Mouse (Mus musculus) kidney, embryonic 14.5 days (tissue): ENCODE measurements at regions not wholly inside any gene's neighbourhood (a gene's known extent, or its start where the extent isn't known, plus 50 kb on each side); places are given as distances from the start of the nearest gene placed in this dataset.

Source experiments
- ATAC-seq: fragments of 200-750 bp; cut with Nextera tagmentation; 2 replicates; pipeline ENCODE4 v1.8.0; 2017; ENCODE audit warnings: moderate number of reproducible peaks, mild to moderate bottlenecking, moderate TSS enrichment, moderate library complexity; ENCODE audit not compliant: low FRiP score, low TSS enrichment
- H3K27ac ChIP-seq: fragments of 300-500 bp; sonication (generic); 2 replicates; pipeline ENCODE4 v1.5.1; 2014; ENCODE audit warnings: low read depth, mild to moderate bottlenecking, low read length, moderate library complexity, mixed read lengths
- H3K27me3 ChIP-seq: fragments of 300-500 bp; sonication (generic); 2 replicates; pipeline ENCODE4 v1.6.1; 2014; ENCODE audit warnings: mild to moderate bottlenecking, low read length; ENCODE audit not compliant: control insufficient read depth, insufficient read depth
- H3K36me3 ChIP-seq: fragments of 300-500 bp; sonication (generic); 2 replicates; pipeline ENCODE4 v1.6.1; 2014; ENCODE audit warnings: low read length, mixed read lengths; ENCODE audit not compliant: control insufficient read depth, insufficient read depth
- H3K4me1 ChIP-seq: fragments of 300-500 bp; sonication (generic); 2 replicates; pipeline ENCODE4 v1.6.1; 2014; ENCODE audit warnings: low read length, mixed read lengths; ENCODE audit not compliant: control insufficient read depth, insufficient read depth
- H3K4me2 ChIP-seq: fragments of 300-500 bp; sonication (generic); replicated peaks from 2 replicates; pipeline ENCODE4 v1.6.1; 2014; ENCODE audit warnings: low read depth, mild to moderate bottlenecking, low read length
- H3K4me3 ChIP-seq: fragments of 300-500 bp; sonication (generic); 2 replicates; pipeline ENCODE4 v1.5.1; 2014; ENCODE audit warnings: mild to moderate bottlenecking, low read length
- H3K9ac ChIP-seq: fragments of 300-500 bp; sonication (generic); 2 replicates; pipeline ENCODE4 v1.6.1; 2014; ENCODE audit warnings: low read depth, mild to moderate bottlenecking, low read length, moderate library complexity
- H3K9me3 ChIP-seq: fragments of 300-500 bp; sonication (generic); 2 replicates; pipeline ENCODE4 v1.6.1; 2016; ENCODE audit warnings: low read length; ENCODE audit not compliant: control insufficient read depth
- WGBS: fragments of 180-500 bp; shearing (Covaris S2); extraction: QIAGEN DNeasy Blood & Tissue Kit; methylation state at CpG from one replicate; pipeline ENCODE4 v1.1.7; 2014; 5-methylcytosine and 5-hydroxymethylcytosine counted together

- 86% methylated on average over 3 of the region's 3 CpGs for WGBS
- no peaks in the 10 kb centered on the region for H3K36me3 ChIP-seq
- H3K9ac ChIP-seq, result no peak overlapping the region
- H3K4me1 ChIP-seq, result no peaks in the 10 kb centered on the region
- no peak overlapping the region for H3K4me2 ChIP-seq
- no peak overlapping the region for H3K4me3 ChIP-seq
- H3K27me3 ChIP-seq, result no peaks in the 10 kb centered on the region
- no peak for ATAC-seq
- no peak overlapping the region for H3K27ac ChIP-seq
- H3K9me3 ChIP-seq, result no peaks in the 10 kb centered on the region
Measured at GRCm38 (mm10) chr13:19523686-19524085, 96.0 kb downstream of the Epdr1 start.

GRCm38 (mm10) chr13:19517938-19518777 is 101.6 kb downstream of the Epdr1 start:
- Histone ChIP-seq H3K27ac (no peak overlapping the region), H3K27me3 (no peaks in the 10 kb centered on the region), H3K4me3 (no peak overlapping the region), H3K4me2 (no peak overlapping the region), H3K9ac (no peak overlapping the region), H3K9me3 (no peaks in the 10 kb centered on the region), H3K36me3 (no peaks in the 10 kb centered on the region), H3K4me1 (no peaks in the 10 kb centered on the region)
- whole genome bisulfite sequencing, result 84% methylated on average over 9 of the region's 9 CpGs
- ATAC-seq, result no peak

GRCm38 (mm10) chr13:19514844-19515555 is 104.7 kb downstream of the Epdr1 start:
- no peaks in the 10 kb centered on the region for H3K27me3 ChIP-seq
- no peak overlapping the region for H3K4me3 ChIP-seq
- no peak for ATAC-seq
- no peak overlapping the region for H3K27ac ChIP-seq
- no peaks in the 10 kb centered on the region for H3K36me3 ChIP-seq
- no peaks in the 10 kb centered on the region for H3K4me1 ChIP-seq
- no peak overlapping the region for H3K9ac ChIP-seq
- H3K9me3 ChIP-seq, result no peaks in the 10 kb centered on the region
- H3K4me2 ChIP-seq, result no peak overlapping the region
- 76% methylated on average over 3 of the region's 3 CpGs for WGBS

- Histone ChIP-seq H3K27me3 (no peaks in the 10 kb centered on the region), H3K9me3 (no peaks in the 10 kb centered on the region), H3K9ac (no peak overlapping the region), H3K36me3 (no peaks in the 10 kb centered on the region), H3K27ac (no peak overlapping the region), H3K4me1 (no peaks in the 10 kb centered on the region), H3K4me2 (no peak overlapping the region), H3K4me3 (no peak overlapping the region)
- 34% methylated on average over 3 of the region's 3 CpGs for WGBS
- ATAC-seq, result no peak
Measured at GRCm38 (mm10) chr13:19506543-19506942, 110.9 kb upstream of the Stard3nl start.

- H3K4me2 ChIP-seq, result no peak overlapping the region
- H3K4me3 ChIP-seq, result no peak overlapping the region
- H3K36me3 ChIP-seq, result no peaks in the 10 kb centered on the region
- H3K27me3 ChIP-seq, result no peaks in the 10 kb centered on the region
- no peak overlapping the region for H3K27ac ChIP-seq
- H3K9me3 ChIP-seq, result no peaks in the 10 kb centered on the region
- no peaks in the 10 kb centered on the region for H3K4me1 ChIP-seq
- H3K9ac ChIP-seq, result no peak overlapping the region
- ATAC-seq, result no peak
Measured at GRCm38 (mm10) chr13:19504241-19504640, 108.6 kb upstream of the Stard3nl start.

- Histone ChIP-seq H3K4me1 (no peaks in the 10 kb centered on the region), H3K27ac (no peak overlapping the region), H3K4me3 (no peak overlapping the region), H3K4me2 (no peak overlapping the region), H3K36me3 (no peaks in the 10 kb centered on the region), H3K9ac (no peak overlapping the region), H3K27me3 (no peaks in the 10 kb centered on the region), H3K9me3 (no peaks in the 10 kb centered on the region)
- 84% methylated on average over 3 of the region's 3 CpGs for WGBS
- no peak for ATAC-seq
Measured at GRCm38 (mm10) chr13:19482198-19482597, 86.6 kb upstream of the Stard3nl start.

- Histone ChIP-seq H3K36me3 (no peaks in the 10 kb centered on the region), H3K4me1 (no peaks in the 10 kb centered on the region), H3K27ac (no peak overlapping the region), H3K9ac (no peak overlapping the region), H3K9me3 (0 out of 2 replicates have a peak, but pooled peaks cover 2% of the 10 kb centered on the region), H3K27me3 (no peaks in the 10 kb centered on the region), H3K4me3 (no peak overlapping the region), H3K4me2 (no peak overlapping the region)
- 90% methylated on average over 10 of the region's 10 CpGs for WGBS
- ATAC-seq, result no peak
Measured at GRCm38 (mm10) chr13:19474041-19474440, 78.4 kb upstream of the Stard3nl start.

GRCm38 (mm10) chr13:19470729-19471128 is 75.1 kb upstream of the Stard3nl start:
- H3K27ac ChIP-seq, result no peak overlapping the region
- no peak overlapping the region for H3K9ac ChIP-seq
- no peaks in the 10 kb centered on the region for H3K36me3 ChIP-seq
- 95% methylated on average over 1 of the region's 1 CpGs for WGBS
- H3K4me3 ChIP-seq, result no peak overlapping the region
- no peak for ATAC-seq
- H3K27me3 ChIP-seq, result no peaks in the 10 kb centered on the region
- H3K4me1 ChIP-seq, result no peaks in the 10 kb centered on the region
- 0 out of 2 replicates have a peak, but pooled peaks cover 2% of the 10 kb centered on the region for H3K9me3 ChIP-seq
- no peak overlapping the region for H3K4me2 ChIP-seq

- Histone ChIP-seq H3K4me2 (no peak overlapping the region), H3K36me3 (no peaks in the 10 kb centered on the region), H3K27me3 (no peaks in the 10 kb centered on the region), H3K4me3 (no peak overlapping the region), H3K9me3 (0 out of 2 replicates have a peak, but pooled peaks cover 2% of the 10 kb centered on the region), H3K27ac (no peak overlapping the region), H3K9ac (no peak overlapping the region), H3K4me1 (no peaks in the 10 kb centered on the region)
- WGBS, result 26% methylated on average over 5 of the region's 5 CpGs
- ATAC-seq, result peak; percentile 89
Measured at GRCm38 (mm10) chr13:19466722-19467384, 71.3 kb upstream of the Stard3nl start.
